Mouse (Mus musculus) embryonic stem cell, embryonic (primary cell): ENCODE measurements at regions not wholly inside any gene's neighbourhood (a gene's known extent, or its start where the extent isn't known, plus 50 kb on each side); places are given as distances from the start of the nearest gene placed in this dataset.

ENCODE experiments used
- CTCF ChIA-PET, 4 experiments: fragments of 300-600 bp in 2 of 4; fragments of 350-600 bp in 2 of 4; sonication (Branson Sonifier 250); formaldehyde crosslinking; loops; one replicate each; lab custom pipeline; 2022; ENCODE audit warnings: inconsistent platforms in 2 of 4; lab: Charles Lee
- POLR2A ChIA-PET, 4 experiments: fragments of 300-600 bp in 2 of 4; fragments of 350-600 bp in 2 of 4; sonication (Branson Sonifier 250); formaldehyde crosslinking; loops; one replicate each; lab custom pipeline; 2022; ENCODE audit warnings: antibody characterized with exemption in 4 of 4, inconsistent platforms in 1 of 4; lab: Charles Lee

DNA sequence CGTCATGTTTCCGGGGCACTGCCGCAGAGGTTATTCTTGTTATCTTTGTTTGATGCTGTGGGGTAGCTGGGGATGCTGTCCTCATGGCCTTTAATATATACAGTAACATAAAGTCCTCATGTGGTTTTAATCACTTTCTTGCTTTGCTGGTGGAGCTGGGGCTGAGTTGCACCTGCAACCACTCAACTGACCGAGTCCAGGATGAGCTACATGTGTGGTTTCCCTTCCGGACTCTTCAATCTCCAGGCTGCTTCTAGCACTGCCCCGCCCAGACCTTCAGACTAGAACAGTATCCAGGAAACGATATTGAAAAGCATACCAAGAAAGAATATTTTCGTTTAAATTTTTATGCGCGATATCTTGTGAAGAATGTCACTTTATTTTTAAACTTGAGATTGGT lies 129.1 kb upstream of the Thumpd2 start:
- ChIA-PET CTCF (interaction anchor here (0.5 to 1.4 kb wide), 13 partner anchors 13 to 1810 kb away, joined by 3 to 9 read pairs (median 3); no protein-coding TSS in a partner anchor), POLR2A (no interaction called here)

DNA sequence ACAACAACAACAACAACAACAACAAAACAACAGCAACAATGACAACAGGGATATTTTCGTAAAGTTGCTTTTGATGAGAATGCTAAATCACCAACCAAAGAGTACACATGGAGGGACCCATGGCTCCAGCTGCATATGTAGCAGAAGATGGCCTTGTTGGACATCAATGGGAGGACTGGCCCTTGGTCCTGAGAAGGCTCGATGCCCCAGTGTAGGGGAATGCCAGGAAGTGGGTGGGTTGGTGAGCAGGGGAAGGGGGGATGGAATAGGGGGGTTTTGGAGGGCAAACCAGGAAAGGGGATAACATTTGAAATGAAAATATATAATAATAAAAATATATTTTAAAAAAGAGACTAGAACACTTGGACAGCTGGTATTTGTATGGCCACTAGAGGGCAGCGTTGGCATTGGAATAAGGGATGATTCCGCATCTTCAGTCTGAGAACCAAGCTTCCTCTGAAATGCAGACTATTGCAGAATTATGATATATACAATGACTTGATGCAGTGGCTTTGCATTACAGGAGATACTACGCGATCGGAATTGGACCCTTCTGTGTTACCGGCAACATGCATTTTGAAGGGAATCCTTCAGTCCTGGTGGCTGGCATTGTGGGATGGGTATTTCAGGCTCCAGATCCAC lies 128.5 kb upstream of the Thumpd2 start:
- ChIA-PET POLR2A (no interaction called here), CTCF (interaction anchor here (0.5 to 1.4 kb wide), 12 partner anchors 12 to 1811 kb away, joined by 3 to 9 read pairs (median 3); no protein-coding TSS in a partner anchor)

DNA sequence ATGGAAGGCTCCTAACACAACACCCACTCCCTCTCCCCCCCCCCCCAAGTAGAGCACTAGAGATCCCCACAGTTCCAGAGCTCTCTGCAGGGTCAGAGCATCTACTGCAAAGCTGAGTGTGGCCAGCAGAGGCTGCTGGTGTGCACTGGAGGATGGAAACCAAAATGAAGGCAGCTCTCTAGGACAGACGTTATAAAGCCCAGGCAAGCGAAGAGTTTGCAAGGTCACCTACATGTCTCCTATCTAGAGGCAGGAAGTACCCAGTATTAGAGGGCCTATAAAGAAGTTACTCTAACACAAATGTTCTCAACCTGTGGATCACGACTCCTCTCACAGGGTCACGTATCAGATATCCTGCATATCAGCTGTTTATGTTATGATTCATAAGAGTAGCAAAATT lies 125.1 kb upstream of the Thumpd2 start:
- ChIA-PET CTCF (interaction anchor here (0.5 to 1.1 kb wide), 15 partner anchors 9 to 1812 kb away, joined by 3 to 9 read pairs (median 3); no protein-coding TSS in a partner anchor), POLR2A (interaction anchor here in 2 of 4 experiments (0.6 kb wide), 2 partner anchors 397 to 1793 kb away, joined by 3 read pairs; no protein-coding TSS in a partner anchor)

DNA sequence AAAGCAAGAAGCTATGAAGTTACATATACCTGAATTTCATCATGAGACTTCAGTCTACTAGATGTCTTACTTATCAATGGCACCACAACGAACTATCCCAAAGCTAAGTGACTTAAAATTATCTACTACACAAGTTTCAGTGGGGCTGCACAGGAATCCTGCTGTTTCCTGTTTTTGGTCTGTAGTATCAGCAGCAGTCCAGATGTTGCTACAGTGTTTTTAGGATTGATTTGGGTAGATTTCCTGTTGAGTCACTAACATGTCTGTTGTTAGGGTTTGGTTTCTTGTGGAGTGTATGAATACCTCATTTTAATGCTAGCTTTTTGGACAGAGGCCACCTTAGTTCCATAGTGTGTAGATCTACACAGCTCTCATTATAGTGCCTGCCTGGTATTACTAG lies 120.8 kb upstream of the Thumpd2 start:
- ChIA-PET POLR2A (no interaction called here), CTCF (no interaction called here)

DNA sequence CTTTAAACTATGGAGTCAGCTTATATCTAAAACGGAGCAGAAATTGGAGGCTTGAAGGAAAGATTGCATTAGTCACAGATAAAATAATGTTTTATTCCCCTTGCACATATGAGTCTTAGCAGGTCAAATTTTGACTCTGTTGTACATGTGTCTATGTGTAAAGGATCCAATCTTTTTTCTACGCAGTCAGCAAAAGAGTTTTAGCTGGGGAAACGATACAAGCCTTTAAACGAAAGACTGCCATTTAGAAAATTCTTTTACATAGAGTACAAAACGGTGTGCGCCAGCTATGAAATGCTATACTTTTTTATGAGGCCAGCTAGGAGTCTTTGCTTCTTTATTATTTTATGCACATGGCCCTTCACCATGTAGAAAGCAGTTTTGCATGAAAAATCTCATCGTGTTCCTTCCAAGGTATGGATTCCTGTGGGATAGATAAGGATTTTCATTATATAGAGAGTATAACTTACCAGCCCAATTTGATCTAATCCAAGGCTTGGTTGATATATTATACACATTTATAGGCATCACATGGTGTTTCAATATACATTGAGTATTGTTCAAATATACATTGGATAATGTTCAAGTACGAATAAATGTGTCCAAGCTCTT lies 116.0 kb upstream of the Thumpd2 start:
- POLR2A ChIA-PET: no interaction called here

DNA sequence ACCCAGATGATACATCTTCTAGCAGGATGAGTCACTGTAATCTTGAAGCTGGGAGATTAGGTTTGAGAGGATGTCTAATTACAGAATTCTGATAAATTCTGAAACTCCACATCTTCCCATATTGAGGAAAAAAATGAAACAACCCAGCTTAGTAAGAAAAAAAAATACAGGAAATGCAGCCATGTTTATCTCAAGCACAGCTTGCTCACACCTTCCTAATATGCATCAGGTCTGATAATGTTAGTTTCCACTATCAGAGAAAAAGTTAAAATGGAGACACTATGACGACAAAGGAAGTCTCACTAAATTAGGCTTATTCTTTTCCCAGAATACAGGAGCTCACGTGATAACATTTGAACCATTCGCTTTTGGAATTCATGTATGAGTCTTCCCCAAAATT lies 111.4 kb upstream of the Thumpd2 start:
- POLR2A ChIA-PET: no interaction called here
- CTCF ChIA-PET: no interaction called here

More for the DNA sequence above, 116.0 kb upstream of the Thumpd2 start:
- CTCF ChIA-PET: interaction anchor here in 3 of 4 experiments (0.6 kb wide), 3 partner anchors 12 to 695 kb away, joined by 3 to 8 read pairs (median 3); no protein-coding TSS in a partner anchor

DNA sequence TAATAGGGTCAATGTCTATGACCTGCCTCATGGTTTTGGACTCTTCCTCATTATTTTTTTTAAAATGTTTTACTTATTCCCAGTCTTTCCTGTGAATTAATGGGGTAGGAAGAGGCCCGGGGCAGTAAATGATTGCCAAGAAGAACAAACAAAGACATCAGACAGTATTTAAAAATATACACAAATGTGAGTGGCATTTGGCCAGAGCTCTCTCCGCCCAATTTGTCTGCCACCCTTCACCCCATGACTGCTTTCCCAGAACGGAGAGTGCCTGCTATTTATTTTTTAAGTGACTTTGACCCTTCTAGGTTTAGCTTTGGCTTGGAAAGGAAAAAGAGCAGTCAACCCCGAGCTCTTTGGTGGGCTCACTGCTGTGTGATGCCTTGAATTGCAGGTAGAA lies 111.0 kb upstream of the Thumpd2 start:
- POLR2A ChIA-PET: no interaction called here
- CTCF ChIA-PET: no interaction called here

DNA sequence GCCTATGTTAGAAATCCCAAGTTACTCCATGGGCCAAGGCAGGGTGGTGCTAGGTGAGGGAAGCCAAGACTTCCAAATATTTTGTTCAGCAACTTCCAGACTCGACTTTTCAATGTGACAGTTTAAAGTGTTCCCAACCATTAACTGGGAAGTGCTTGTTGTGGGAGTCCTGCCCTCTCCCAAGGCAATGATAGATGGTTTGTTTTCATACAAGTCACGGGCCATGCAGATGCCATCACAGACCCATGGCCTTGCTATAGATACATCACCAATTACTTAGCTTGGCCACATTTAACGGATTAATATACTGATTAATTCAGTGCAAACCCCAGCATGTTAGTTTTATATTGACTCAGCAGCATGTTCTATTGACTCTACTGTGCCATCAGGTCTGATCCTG lies 108.1 kb upstream of the Thumpd2 start:
- POLR2A ChIA-PET: no interaction called here
- CTCF ChIA-PET: no interaction called here

DNA sequence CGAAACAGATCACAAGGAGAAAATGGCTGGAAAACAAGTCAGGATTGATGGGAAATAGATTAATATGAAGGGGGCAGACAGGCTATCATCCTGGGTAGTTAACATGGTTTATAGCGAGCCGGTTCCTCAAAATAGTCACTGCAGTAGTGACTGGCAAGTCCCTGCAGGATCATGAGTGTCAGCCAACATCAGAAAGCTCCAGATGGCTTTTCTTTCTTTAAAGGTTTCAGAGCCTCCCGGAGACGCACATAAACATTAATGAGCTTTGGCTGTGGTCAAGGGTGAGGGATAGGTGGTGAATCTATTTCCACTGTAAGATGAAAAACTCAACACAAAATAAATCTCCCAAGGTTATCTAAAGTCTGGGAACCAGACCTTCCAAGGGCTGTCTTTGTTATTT lies 104.2 kb upstream of the Thumpd2 start:
- POLR2A ChIA-PET: no interaction called here
- CTCF ChIA-PET: no interaction called here

DNA sequence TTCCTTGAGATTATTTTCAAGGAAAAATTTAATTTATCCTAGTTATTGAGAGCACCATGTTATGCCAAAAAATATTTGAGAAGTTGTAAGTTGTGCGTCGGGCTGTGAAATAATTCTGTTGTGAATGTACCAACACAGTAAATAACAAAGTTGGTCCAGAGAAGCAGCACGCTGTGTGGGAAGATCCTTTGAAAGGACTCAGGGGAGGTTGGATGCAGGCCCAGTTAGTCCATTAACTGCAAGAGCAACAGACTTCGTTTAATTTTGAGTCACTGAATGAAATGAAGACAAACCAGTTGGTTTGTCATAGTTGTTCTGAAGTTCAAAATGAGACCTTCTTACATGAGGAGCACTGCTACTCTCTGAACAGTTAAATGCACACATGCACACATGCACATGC lies 85.8 kb upstream of the Thumpd2 start:
- CTCF ChIA-PET: no interaction called here
- POLR2A ChIA-PET: no interaction called here

DNA sequence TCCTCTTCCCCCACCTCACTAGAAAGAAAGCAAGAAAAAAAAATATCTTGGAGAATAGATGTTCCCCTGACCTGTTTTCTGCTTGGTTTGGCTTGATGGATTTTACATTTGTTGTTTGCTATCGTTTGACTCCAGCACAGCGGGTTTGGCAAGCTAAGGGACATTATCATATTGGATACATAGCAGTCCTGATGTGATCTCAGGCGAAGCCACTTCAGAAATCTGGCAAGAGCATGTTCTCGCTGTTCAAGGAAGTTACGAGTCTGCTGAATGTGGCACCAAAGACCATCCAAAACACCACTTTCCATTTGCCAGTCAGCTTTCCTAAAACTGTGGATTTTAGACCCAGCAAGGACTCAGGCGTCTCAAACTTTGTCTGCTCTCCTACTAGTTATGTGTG lies 69.8 kb upstream of the Thumpd2 start:
- POLR2A ChIA-PET: no interaction called here
- CTCF ChIA-PET: no interaction called here

DNA sequence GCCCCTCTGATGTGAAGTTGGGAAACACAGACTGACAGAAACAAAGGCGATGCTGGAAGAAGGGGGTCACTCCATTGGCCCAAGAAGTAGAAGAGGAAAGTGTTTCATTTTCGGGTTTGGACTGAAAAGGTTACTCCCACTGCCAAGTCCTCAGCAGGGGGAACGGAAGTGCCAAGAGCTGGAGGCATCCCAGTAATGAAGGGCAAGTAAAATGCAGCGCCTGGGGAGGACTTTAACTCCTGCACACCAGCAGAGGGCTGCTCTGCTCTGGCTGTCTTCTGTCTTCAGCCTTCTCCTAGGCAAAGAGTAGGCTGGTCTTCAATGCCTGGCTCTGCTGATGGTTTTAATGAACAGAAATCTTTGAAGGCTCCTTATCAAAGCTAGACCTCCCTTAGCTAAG lies 68.3 kb upstream of the Thumpd2 start:
- ChIA-PET POLR2A (no interaction called here), CTCF (no interaction called here)
